20 mouse cellular contexts compared by ENCODE assay signal in genomic region chr19:5431911-5432464, GRCm38 (mm10). TPM values are rescaled to one million over a fixed set of nuclear protein-coding genes. Genes with fewer than 3 reads are reported as not detected.
DNase-seq lines count a peak whose midpoint lies in the region; ATAC-seq and TF ChIP-seq lines count a peak whose summit lies in the region.
"Had no signal": no experiment of that assay in that cellular context is flagged by ENCODE, and none has a peak within 500 bp of the region (broad histone marks: within the 10 kb centered on the region; RNA-seq: fewer than 3 reads in every experiment).

No protein-coding gene starts in this region.

- peaks cover 4% of the 10 kb centered on the region for H3K36me3 ChIP-seq in kidney, embryonic 15.5 days
- H3K36me3 ChIP-seq in myocyte (ENCODE audit: control insufficient read depth, insufficient read depth) = peaks cover 4% of the 10 kb centered on the region

- no peak overlapping the region for H3ac ChIP-seq in myocyte (ENCODE audit: control insufficient read depth, insufficient read length)

- no peaks in the 10 kb centered on the region for H3K27me3 ChIP-seq in kidney, embryonic 15.5 days
- no peaks in the 10 kb centered on the region for H3K27me3 ChIP-seq in myocyte (ENCODE audit: control insufficient read depth, insufficient read depth, insufficient read length)
- H3K27me3 ChIP-seq: embryonic facial prominence, embryonic 15.5 days; midbrain, embryonic 15.5 days had no signal

- H3K4me1 ChIP-seq in kidney, embryonic 15.5 days = peaks cover 29% of the 10 kb centered on the region

- no peak for ATAC-seq in kidney, embryonic 15.5 days (replicated peaks; ENCODE audit: low FRiP score)
- ATAC-seq: forebrain, embryonic 14.5 days; midbrain, embryonic 15.5 days had no signal

- H3K4me3 ChIP-seq in kidney, embryonic 15.5 days (replicated peaks) = no peak overlapping the region
- no peak overlapping the region for H3K4me3 ChIP-seq in myocyte
- H3K4me3 ChIP-seq: embryonic facial prominence, embryonic 15.5 days; midbrain, embryonic 15.5 days had no signal

- no peak for TF ChIP-seq POLR2A in myocyte (IDR thresholded peaks at IDR 0.05; ENCODE audit: insufficient read length, low read depth)

- H3K79me2 ChIP-seq in myocyte (ENCODE audit: control insufficient read depth, insufficient read depth) = no peaks in the 10 kb centered on the region

- no peak overlapping the region for H3K4me2 ChIP-seq in kidney, embryonic 15.5 days
- peak overlapping the region; percentile 88 for H3K4me2 ChIP-seq in myocyte (ENCODE audit: low read depth)
- H3K4me2 ChIP-seq: embryonic facial prominence, embryonic 15.5 days; hindbrain, embryonic 14.5 days; midbrain, embryonic 15.5 days had no signal

- 0 out of 2 replicates have a peak overlapping the region, but pooled peaks have one; percentile 82 for H3K27ac ChIP-seq in kidney, embryonic 15.5 days
- H3K27ac ChIP-seq: hindbrain, embryonic 14.5 days; midbrain, embryonic 15.5 days had no signal

- no peaks in the 10 kb centered on the region for H3K9me3 ChIP-seq in kidney, embryonic 15.5 days (replicated peaks)
- H3K9me3 ChIP-seq: embryonic facial prominence, embryonic 15.5 days; midbrain, embryonic 15.5 days had no signal

- no peak overlapping the region for H3K9ac ChIP-seq in kidney, embryonic 15.5 days
- H3K9ac ChIP-seq: embryonic facial prominence, embryonic 15.5 days; hindbrain, embryonic 14.5 days; midbrain, embryonic 15.5 days had no signal

- 79% methylated on average over 4 of the region's 4 CpGs for WGBS in kidney, embryonic 15.5 days

- peak; percentile 53 for DNase-seq in adrenal gland, postnatal 14 days
- no peak for DNase-seq in adrenal gland, postnatal 25 days
- DNase-seq in kidney, postnatal 14 days = no peak
- DNase-seq in NIH3T3 (ENCODE audit: low read depth) = peak; percentile 93
- no peak for DNase-seq in spleen, postnatal 36 days (ENCODE audit: low spot score in 2 of 2)
- no peak for DNase-seq in spleen, postnatal 10 days (ENCODE audit: low spot score in 2 of 2)
- DNase-seq: gastrocnemius, postnatal 14 days; kidney, adult 18-20 months; right cerebral cortex, postnatal 25 days had no signal

TF ChIP-seq in myocyte, 11 proteins besides CTCF, POLR2A, EP300 and RAD21:
- TF ChIP-seq MYOG (IDR thresholded peaks at IDR 0.05; ENCODE audit: control insufficient read depth in 1 of 3, insufficient read depth in 1 of 3, insufficient read length in 2 of 3, low read depth in 2 of 3) (peak in 1 of 3 experiments; percentile 17), MAX (IDR thresholded peaks at IDR 0.05; ENCODE audit: low read depth) (no peak), MYOD1 (IDR thresholded peaks at IDR 0.05; ENCODE audit: control insufficient read depth in 1 of 3, insufficient read length in 2 of 3, low read depth in 2 of 3) (peak in 1 of 3 experiments; percentile 26), CEBPB (IDR thresholded peaks at IDR 0.05; ENCODE audit: insufficient read depth, poor library complexity, severe bottlenecking) (0 out of 2 replicates have a peak, but pooled peaks have one; percentile 47)

RNA-seq across cellular contexts. Expression of gene AI837181, which starts 7.0 kb away (rescaled TPM):
- 36.8 and 45.1 TPM in 2 replicates for total RNA-seq in adrenal gland, postnatal 14 days (2021)
- 43.1 and 51.1 TPM in 2 replicates for total RNA-seq in adrenal gland, postnatal 25 days (2021)
- polyA plus RNA-seq in kidney, embryonic 15.5 days (2015; fragmentation: Nextera tagmentation; extraction: Ambion mirVana) = 54.2 and 59.0 TPM in 2 replicates
- 69.9 TPM for polyA plus RNA-seq in myocyte (2012; fragmentation: generic; extraction: Trizol)

RNA-seq across cellular contexts. Expression of gene Drap1, which starts 7.2 kb away (rescaled TPM):
- 210 and 236 TPM in 2 replicates for total RNA-seq in adrenal gland, postnatal 14 days (2021)
- 182 and 221 TPM in 2 replicates for total RNA-seq in adrenal gland, postnatal 25 days (2021)
- polyA plus RNA-seq in kidney, embryonic 15.5 days (2015; fragmentation: Nextera tagmentation; extraction: Ambion mirVana) = 248 and 250 TPM in 2 replicates
- 481 TPM for polyA plus RNA-seq in myocyte (2012; fragmentation: generic; extraction: Trizol)

RNA-seq across cellular contexts. Expression of gene Fosl1, which starts 15.4 kb away (rescaled TPM):
- 0.98 and 1.1 TPM in 2 replicates for total RNA-seq in adrenal gland, postnatal 14 days (2021)
- not detected in 2 replicates for total RNA-seq in adrenal gland, postnatal 25 days (2021)
- 0.39 TPM in 1 of 2 replicates, not detected in the other for polyA plus RNA-seq in kidney, embryonic 15.5 days (2015; fragmentation: Nextera tagmentation; extraction: Ambion mirVana)
- 15.4 TPM for polyA plus RNA-seq in myocyte (2012; fragmentation: generic; extraction: Trizol)
- total RNA-seq: gastrocnemius, postnatal 14 days; left cerebral cortex, adult 18-20 months; liver, adult 2 months had no signal
- polyA plus RNA-seq: embryonic facial prominence, embryonic 15.5 days; forebrain, embryonic 14.5 days; heart, embryonic 14.5 days; hindbrain, embryonic 14.5 days; liver, adult 2 months; lung, embryonic 16.5 days; midbrain, embryonic 15.5 days; neural tube, embryonic 11.5 days had no signal

RNA-seq across cellular contexts. Expression of gene Ccdc85b, which starts 25.7 kb away (rescaled TPM):
- 8.8 and 11.2 TPM in 2 replicates for total RNA-seq in adrenal gland, postnatal 14 days (2021)
- total RNA-seq in adrenal gland, postnatal 25 days (2021) = 7.2 and 10.9 TPM in 2 replicates
- polyA plus RNA-seq in kidney, embryonic 15.5 days (2015; fragmentation: Nextera tagmentation; extraction: Ambion mirVana) = 10.1 and 11.3 TPM in 2 replicates
- 10.7 TPM for polyA plus RNA-seq in myocyte (2012; fragmentation: generic; extraction: Trizol)

RNA-seq across cellular contexts. Expression of gene Fibp, which starts 28.4 kb away (rescaled TPM):
- total RNA-seq in adrenal gland, postnatal 14 days (2021) = 70.8 and 92.6 TPM in 2 replicates
- 53.7 and 100 TPM in 2 replicates for total RNA-seq in adrenal gland, postnatal 25 days (2021)
- polyA plus RNA-seq in kidney, embryonic 15.5 days (2015; fragmentation: Nextera tagmentation; extraction: Ambion mirVana) = 119 and 128 TPM in 2 replicates
- 122 TPM for polyA plus RNA-seq in myocyte (2012; fragmentation: generic; extraction: Trizol)

Comparison
In these comparisons a context has a peak if more than half of its experiments do, and no peak if none do; other contexts are left out.
1. DNase-seq: peak in adrenal gland, postnatal 14 days (single experiment) and NIH3T3 (single experiment); none in adrenal gland, postnatal 25 days (single experiment), kidney, postnatal 14 days (single experiment), spleen, postnatal 36 days (0 of 2) and spleen, postnatal 10 days (0 of 2).